Mouse (Mus musculus): ENCODE results near the gene Actr10.

DNA sequence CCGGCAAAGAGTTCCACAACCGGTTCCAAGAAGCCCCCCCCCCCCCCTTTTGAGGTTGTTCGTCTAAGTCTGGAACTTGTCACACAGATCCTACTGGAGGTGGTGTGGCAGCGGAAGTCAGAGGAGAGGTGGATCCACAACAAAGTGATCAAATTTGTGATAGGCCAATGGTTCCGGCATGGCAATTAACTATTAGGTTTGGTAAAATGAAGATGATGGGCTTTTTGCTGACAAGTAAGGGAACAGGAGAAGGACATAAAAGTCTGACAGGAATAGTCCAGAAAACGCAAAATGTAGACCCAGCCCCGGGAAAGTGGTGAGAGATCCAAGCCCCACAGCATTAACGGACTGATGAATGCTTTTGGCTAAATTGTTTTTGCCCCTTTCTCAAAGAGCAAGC, 29.9 kb downstream of the Actr10 start:
- no peak for TF ChIP-seq CTCF (conservative IDR thresholded peaks at IDR 0.05; ENCODE audit: low read length)
- TF ChIP-seq NANOG (IDR thresholded peaks at IDR 0.05; ENCODE audit: borderline replicate concordance, low read length) = no peak
- no peak for TF ChIP-seq POU5F1 (IDR thresholded peaks at IDR 0.05; ENCODE audit: borderline replicate concordance, low read length)
